Mouse (Mus musculus) neural tube, embryonic 12.5 days (tissue): ENCODE data around the gene Frmd4a. TPM values are rescaled to one million over a fixed set of nuclear protein-coding genes. Genes with fewer than 3 reads are reported as not detected.

ENCODE experiments used
- ATAC-seq: fragments of 200-750 bp; cut with Nextera tagmentation; 2 replicates; pipeline ENCODE4 v1.8.0; 2017; ENCODE audit warnings: low read depth, mild to moderate bottlenecking, moderate TSS enrichment, moderate library complexity; ENCODE audit not compliant: low FRiP score
- H3K27ac ChIP-seq: fragments of 300-500 bp; sonication (generic); 2 replicates; pipeline ENCODE4 v1.5.1; 2016
- H3K27me3 ChIP-seq: fragments of 300-500 bp; sonication (generic); replicated peaks from 2 replicates; pipeline ENCODE4 v1.6.1; 2016; ENCODE audit warnings: mild to moderate bottlenecking
- H3K36me3 ChIP-seq: fragments of 300-500 bp; sonication (generic); 2 replicates; pipeline ENCODE4 v1.6.1; 2016; ENCODE audit warnings: mild to moderate bottlenecking
- H3K4me1 ChIP-seq: fragments of 300-500 bp; sonication (generic); 2 replicates; pipeline ENCODE4 v1.6.1; 2016
- H3K4me2 ChIP-seq: fragments of 300-500 bp; sonication (generic); replicated peaks from 2 replicates; pipeline ENCODE4 v1.6.1; 2016; ENCODE audit warnings: mild to moderate bottlenecking
- H3K4me3 ChIP-seq: fragments of 300-500 bp; sonication (generic); 2 replicates; pipeline ENCODE4 v1.5.1; 2016
- H3K9ac ChIP-seq: fragments of 300-500 bp; sonication (generic); 2 replicates; pipeline ENCODE4 v1.6.1; 2016; ENCODE audit warnings: mild to moderate bottlenecking
- H3K9me3 ChIP-seq: fragments of 300-500 bp; sonication (generic); 2 replicates; pipeline ENCODE4 v1.6.1; 2016; ENCODE audit warnings: mild to moderate bottlenecking
- WGBS: fragments of 180-500 bp; shearing (Covaris S2); methylation state at CpG from one replicate; pipeline ENCODE4 v1.1.7; 2016; 5-methylcytosine and 5-hydroxymethylcytosine counted together
- polyA plus RNA-seq: library from polyadenylated mRNA; unstranded; fragments of >200 nt; fragmentation: Nextera tagmentation; extraction: Ambion mirVana; gene quantifications from 2 replicates; pipeline ENCODE4 v1.2.1, GENCODE M21; 2016

Frmd4a gene
- polyA plus RNA-seq, 1 experiment from 2014 or later = 56.7 TPM

- H3K27me3 ChIP-seq = no peaks in the 10 kb centered on the region
- no peaks in the 10 kb centered on the region for H3K36me3 ChIP-seq
- H3K9ac ChIP-seq = no peak overlapping the region
- no peaks in the 10 kb centered on the region for H3K4me1 ChIP-seq
- H3K4me3 ChIP-seq = no peak overlapping the region
- H3K9me3 ChIP-seq = no peaks in the 10 kb centered on the region
- WGBS = 65% methylated on average over 7 of the region's 7 CpGs
- ATAC-seq = no peak
- no peak overlapping the region for H3K4me2 ChIP-seq
- no peak overlapping the region for H3K27ac ChIP-seq
These were observed 54.3 kb downstream of the Frmd4a start for GRCm38 (mm10) chr2:4071831-4072230.

GRCm38 (mm10) chr2:4083877-4084276 is 66.4 kb downstream of the Frmd4a start:
- Histone ChIP-seq H3K9ac (no peak overlapping the region), H3K27ac (no peak overlapping the region), H3K36me3 (no peaks in the 10 kb centered on the region), H3K4me1 (no peaks in the 10 kb centered on the region), H3K27me3 (no peaks in the 10 kb centered on the region), H3K4me3 (no peak overlapping the region), H3K9me3 (no peaks in the 10 kb centered on the region), H3K4me2 (no peak overlapping the region)
- 80% methylated on average over 6 of the region's 6 CpGs for WGBS
- no peak for ATAC-seq

- 94% methylated on average over 1 of the region's 1 CpGs for WGBS
- no peaks in the 10 kb centered on the region for H3K27me3 ChIP-seq
- ATAC-seq = no peak
These were observed 80.1 kb downstream of the Frmd4a start for GRCm38 (mm10) chr2:4097601-4098000.

DNA sequence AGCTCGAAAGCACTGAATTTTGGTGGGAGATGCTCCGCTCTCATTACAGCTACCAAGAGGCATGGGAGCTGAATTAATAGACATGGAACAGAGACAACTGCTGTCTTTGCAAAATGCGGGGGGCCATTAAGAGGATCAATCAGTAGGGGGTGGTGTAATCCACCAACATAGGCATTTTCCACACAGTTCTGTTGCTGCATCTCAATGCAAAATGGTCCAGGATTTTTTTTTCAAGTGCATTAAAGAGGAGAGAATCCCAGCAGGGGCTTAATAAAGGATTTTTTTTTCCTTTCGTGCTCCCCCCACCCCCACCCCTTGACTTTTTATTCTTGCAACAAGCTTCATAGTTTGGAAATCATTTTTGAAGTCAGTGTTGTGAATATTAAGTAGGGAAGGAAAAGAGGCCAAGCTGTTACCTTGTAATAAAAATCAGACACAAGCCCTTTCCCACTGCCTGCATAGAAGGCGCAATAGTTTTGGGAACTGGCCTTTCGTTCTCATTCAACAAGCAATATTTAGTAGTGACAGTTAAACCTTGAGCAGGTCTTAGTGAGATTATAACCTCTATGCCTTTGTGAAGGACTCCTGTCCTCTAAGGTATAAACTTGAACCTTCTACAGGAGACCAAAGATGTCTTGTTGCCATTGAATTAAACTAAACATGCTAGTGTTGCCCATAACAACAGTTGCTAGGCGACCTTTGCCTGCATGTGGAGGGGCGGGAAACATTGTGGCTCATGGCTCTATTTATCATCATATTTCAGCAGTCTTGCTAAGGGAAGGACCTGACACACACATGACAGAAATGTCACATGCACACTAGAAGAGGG is 81.6 kb downstream of the Frmd4a start:
- Histone ChIP-seq H3K9me3 (no peaks in the 10 kb centered on the region), H3K9ac (no peak overlapping the region), H3K4me1 (peaks cover 10% of the 10 kb centered on the region), H3K4me3 (no peak overlapping the region), H3K27me3 (no peaks in the 10 kb centered on the region), H3K36me3 (no peaks in the 10 kb centered on the region), H3K27ac (no peak overlapping the region), H3K4me2 (no peak overlapping the region)
- WGBS = 54% methylated on average over 8 of the region's 8 CpGs
- ATAC-seq = peak; percentile 73

More at GRCm38 (mm10) chr2:4097601-4098000, 80.1 kb downstream of the Frmd4a start:
- H3K9ac ChIP-seq = no peak overlapping the region
- no peak overlapping the region for H3K4me3 ChIP-seq
- no peaks in the 10 kb centered on the region for H3K9me3 ChIP-seq
- H3K27ac ChIP-seq = no peak overlapping the region
- H3K36me3 ChIP-seq = no peaks in the 10 kb centered on the region
- no peak overlapping the region for H3K4me2 ChIP-seq
- H3K4me1 ChIP-seq = peaks cover 10% of the 10 kb centered on the region

GRCm38 (mm10) chr2:4099777-4100104 is 82.2 kb downstream of the Frmd4a start:
- no peaks in the 10 kb centered on the region for H3K9me3 ChIP-seq
- ATAC-seq = peak; percentile 63
- no peak overlapping the region for H3K27ac ChIP-seq
- peaks cover 10% of the 10 kb centered on the region for H3K4me1 ChIP-seq
- no peaks in the 10 kb centered on the region for H3K36me3 ChIP-seq
- no peak overlapping the region for H3K9ac ChIP-seq
- H3K4me3 ChIP-seq = no peak overlapping the region
- H3K4me2 ChIP-seq = no peak overlapping the region
- no peaks in the 10 kb centered on the region for H3K27me3 ChIP-seq

GRCm38 (mm10) chr2:4101370-4101769 is 83.9 kb downstream of the Frmd4a start:
- Histone ChIP-seq H3K9me3 (no peaks in the 10 kb centered on the region), H3K4me2 (no peak overlapping the region), H3K36me3 (no peaks in the 10 kb centered on the region), H3K9ac (no peak overlapping the region), H3K27me3 (no peaks in the 10 kb centered on the region), H3K4me1 (peaks cover 10% of the 10 kb centered on the region), H3K27ac (no peak overlapping the region), H3K4me3 (no peak overlapping the region)
- WGBS = 75% methylated on average over 2 of the region's 2 CpGs
- ATAC-seq = no peak

DNA sequence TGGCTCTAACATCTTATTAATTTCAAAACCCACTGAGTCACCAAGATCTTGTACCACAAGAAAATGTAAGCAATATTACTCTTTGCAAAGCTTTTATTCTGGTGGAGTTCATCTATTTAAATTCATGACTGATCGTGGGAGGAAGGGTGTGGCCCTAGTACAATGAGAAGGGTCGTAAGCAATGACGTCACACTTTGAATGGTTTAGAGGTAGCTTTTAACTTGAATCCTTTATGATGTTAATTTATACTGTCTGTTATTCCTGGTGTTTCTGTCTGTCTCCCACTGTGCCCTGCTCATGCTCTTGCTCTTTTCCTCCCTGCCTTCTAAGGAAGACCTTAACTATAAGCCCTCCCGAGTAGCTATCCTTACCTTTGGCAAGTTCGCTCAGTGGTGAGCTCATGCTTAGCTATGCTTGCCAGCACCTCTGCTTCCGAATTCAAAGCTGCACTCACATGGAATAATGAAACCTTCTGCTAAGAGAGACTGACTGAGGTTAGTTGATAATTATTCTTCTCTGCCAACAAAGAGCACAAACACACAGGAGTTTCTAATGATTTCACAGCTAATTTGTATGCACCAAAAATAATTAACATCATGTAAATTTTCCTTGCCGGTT is 95.9 kb downstream of the Frmd4a start:
- Histone ChIP-seq H3K4me1 (no peaks in the 10 kb centered on the region), H3K4me3 (no peak overlapping the region), H3K9ac (no peak overlapping the region), H3K9me3 (no peaks in the 10 kb centered on the region), H3K4me2 (no peak overlapping the region), H3K27ac (no peak overlapping the region), H3K36me3 (no peaks in the 10 kb centered on the region), H3K27me3 (no peaks in the 10 kb centered on the region)
- WGBS = 58% methylated on average over 7 of the region's 7 CpGs
- ATAC-seq = no peak

DNA sequence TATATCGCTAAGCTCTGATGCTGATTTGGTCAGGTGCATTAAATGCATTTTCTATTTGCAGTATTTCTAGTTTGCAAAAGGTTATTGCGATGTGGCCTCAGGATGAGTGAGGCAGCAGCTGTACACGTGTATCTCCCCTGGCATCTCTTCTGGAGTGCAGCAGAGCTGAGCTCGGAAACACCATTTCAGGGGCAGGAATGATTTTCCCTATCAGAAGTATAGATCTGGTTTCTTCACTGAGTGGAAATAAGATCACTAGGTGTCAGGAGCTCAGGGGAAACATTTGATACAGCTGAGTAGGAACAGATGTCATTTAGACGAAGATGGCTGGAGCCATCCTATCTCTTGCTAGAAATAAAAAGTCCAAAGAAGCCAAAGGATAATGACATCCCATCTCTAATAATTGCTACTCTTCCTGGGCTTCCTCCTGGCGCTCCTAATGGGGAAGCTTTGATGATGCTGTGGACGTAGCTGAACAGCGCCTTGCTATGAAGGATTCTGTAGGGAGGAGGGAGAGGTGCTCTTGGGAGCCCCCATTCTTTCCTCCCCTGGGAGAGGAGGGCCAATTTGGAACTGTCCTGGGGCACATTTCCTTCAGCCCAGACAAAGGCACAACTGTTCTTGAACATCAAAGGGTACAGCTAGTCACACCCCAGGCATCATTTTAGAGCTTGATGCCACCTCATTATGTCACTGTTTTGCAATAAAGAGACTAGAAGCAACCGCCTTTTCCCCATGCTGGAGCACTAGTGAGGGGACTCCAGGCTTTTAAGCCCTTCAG is 102.4 kb downstream of the Frmd4a start:
- 0 out of 2 replicates have a peak, but pooled peaks have one; percentile 33 for ATAC-seq
- Histone ChIP-seq H3K9me3 (no peaks in the 10 kb centered on the region), H3K4me2 (no peak overlapping the region), H3K4me3 (no peak overlapping the region), H3K9ac (no peak overlapping the region), H3K36me3 (no peaks in the 10 kb centered on the region), H3K27ac (no peak overlapping the region), H3K27me3 (no peaks in the 10 kb centered on the region), H3K4me1 (no peaks in the 10 kb centered on the region)
- 39% methylated on average over 9 of the region's 9 CpGs for WGBS

DNA sequence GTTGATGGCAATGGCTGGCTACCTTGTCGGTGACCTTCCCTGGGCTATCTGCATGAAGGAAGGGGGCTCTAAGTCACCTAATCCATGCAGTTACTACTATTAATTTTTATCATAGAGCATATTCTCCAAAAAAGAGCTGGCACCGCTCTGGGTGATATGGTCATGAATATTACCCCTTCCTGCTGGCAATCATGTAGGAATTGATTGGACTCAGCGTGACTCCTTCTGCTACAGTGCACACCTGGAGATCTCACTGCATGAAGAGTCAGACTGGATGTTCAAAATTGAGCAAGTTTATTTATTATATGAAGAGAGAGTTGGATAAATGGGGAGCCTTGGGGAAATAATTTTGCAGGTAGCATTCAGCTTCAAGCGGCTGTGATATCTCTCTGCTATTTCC is 113.7 kb downstream of the Frmd4a start:
- H3K4me3 ChIP-seq = no peak overlapping the region
- no peaks in the 10 kb centered on the region for H3K4me1 ChIP-seq
- ATAC-seq = no peak
- no peaks in the 10 kb centered on the region for H3K36me3 ChIP-seq
- H3K4me2 ChIP-seq = no peak overlapping the region
- no peak overlapping the region for H3K27ac ChIP-seq
- H3K9ac ChIP-seq = no peak overlapping the region
- WGBS = 95% methylated on average over 4 of the region's 4 CpGs
- H3K27me3 ChIP-seq = no peaks in the 10 kb centered on the region
- no peaks in the 10 kb centered on the region for H3K9me3 ChIP-seq

DNA sequence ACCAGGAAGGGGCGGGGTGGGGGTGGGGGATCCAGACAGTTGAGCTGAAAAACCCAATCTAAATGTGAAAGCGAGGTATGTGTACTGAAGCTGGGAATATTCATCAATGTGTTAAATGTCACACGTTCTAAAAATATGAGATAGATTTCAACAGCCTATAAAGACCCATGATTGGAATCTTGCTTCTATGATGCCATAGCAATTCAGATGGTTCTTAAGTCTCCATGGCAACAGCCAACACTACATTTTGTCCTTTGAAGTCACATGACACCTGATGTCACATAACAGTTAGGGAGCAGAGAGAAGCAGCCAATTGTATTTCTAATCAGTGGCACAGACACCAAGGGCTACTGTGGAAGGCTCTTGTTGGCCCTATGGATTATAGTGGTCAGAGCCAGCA is 120.0 kb downstream of the Frmd4a start:
- no peak for ATAC-seq
- WGBS = 83% methylated on average over 3 of the region's 3 CpGs
- no peak overlapping the region for H3K4me2 ChIP-seq
- H3K4me3 ChIP-seq = no peak overlapping the region
- H3K4me1 ChIP-seq = 0 out of 2 replicates have a peak, but pooled peaks cover 4% of the 10 kb centered on the region
- no peak overlapping the region for H3K9ac ChIP-seq
- no peaks in the 10 kb centered on the region for H3K9me3 ChIP-seq
- no peaks in the 10 kb centered on the region for H3K27me3 ChIP-seq
- H3K27ac ChIP-seq = no peak overlapping the region
- H3K36me3 ChIP-seq = no peaks in the 10 kb centered on the region

DNA sequence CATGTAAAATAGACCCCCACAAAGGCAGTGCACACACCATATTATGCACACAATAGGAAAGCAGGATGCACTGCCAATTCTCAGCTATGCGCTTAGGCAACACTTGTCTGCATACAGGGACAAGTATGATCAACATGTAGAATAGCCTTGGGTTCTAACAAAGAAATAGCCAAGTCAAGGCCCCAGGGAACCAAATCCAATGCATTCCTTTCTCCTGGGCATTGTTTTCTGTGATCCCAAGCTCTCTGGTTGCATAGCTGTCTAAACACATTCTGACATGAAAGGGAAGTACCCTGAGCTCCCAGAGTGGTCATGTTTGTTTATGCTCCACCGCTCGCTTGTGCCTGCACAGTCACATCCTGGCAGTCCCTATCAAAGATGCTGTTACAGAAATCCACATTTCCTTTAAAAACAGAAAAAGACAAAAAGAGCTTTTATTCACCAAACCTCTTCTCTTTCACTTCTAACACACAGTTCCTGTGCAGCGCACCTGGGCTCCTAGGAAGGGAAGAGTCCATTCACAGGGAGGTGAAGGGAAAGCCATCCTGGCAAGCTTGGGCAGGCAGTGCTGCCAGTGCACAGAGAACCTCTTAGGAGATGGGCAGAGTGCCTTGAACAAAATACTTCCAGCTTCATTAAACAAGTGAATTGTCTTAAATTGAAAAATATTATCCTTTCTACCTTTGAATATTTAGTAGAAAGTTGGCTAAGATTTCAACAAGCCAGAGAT is 124.9 kb downstream of the Frmd4a start:
- ATAC-seq = no peak
- Histone ChIP-seq H3K4me1 (0 out of 2 replicates have a peak, but pooled peaks cover 4% of the 10 kb centered on the region), H3K27me3 (no peaks in the 10 kb centered on the region), H3K9me3 (no peaks in the 10 kb centered on the region), H3K4me3 (no peak overlapping the region), H3K4me2 (no peak overlapping the region), H3K27ac (no peak overlapping the region), H3K9ac (no peak overlapping the region), H3K36me3 (no peaks in the 10 kb centered on the region)
- WGBS = 50% methylated on average over 4 of the region's 4 CpGs

- no peak overlapping the region for H3K4me3 ChIP-seq
- H3K9ac ChIP-seq = no peak overlapping the region
- WGBS = 88% methylated on average over 4 of the region's 4 CpGs
- ATAC-seq = no peak
- no peaks in the 10 kb centered on the region for H3K27me3 ChIP-seq
- H3K27ac ChIP-seq = no peak overlapping the region
- H3K4me1 ChIP-seq = 0 out of 2 replicates have a peak, but pooled peaks cover 10% of the 10 kb centered on the region
- H3K36me3 ChIP-seq = no peaks in the 10 kb centered on the region
- no peak overlapping the region for H3K4me2 ChIP-seq
- H3K9me3 ChIP-seq = no peaks in the 10 kb centered on the region
These were observed 126.9 kb downstream of the Frmd4a start for GRCm38 (mm10) chr2:4144424-4144823.
